Mouse (Mus musculus) megakaryocyte, embryonic 14.5 days (primary cell): ENCODE results near the gene Pld6.

Experiments used
- FLI1 ChIP-seq: IDR thresholded peaks from 2 replicates; pipeline ENCODE4 v1.6.1; 2012; ENCODE audit warnings: low read length, inconsistent platforms, mixed read lengths
- GATA1 ChIP-seq: IDR thresholded peaks from 3 replicates; pipeline ENCODE4 v1.6.1; 2012; ENCODE audit warnings: mixed read lengths, low read length, inconsistent platforms, borderline replicate concordance

DNA sequence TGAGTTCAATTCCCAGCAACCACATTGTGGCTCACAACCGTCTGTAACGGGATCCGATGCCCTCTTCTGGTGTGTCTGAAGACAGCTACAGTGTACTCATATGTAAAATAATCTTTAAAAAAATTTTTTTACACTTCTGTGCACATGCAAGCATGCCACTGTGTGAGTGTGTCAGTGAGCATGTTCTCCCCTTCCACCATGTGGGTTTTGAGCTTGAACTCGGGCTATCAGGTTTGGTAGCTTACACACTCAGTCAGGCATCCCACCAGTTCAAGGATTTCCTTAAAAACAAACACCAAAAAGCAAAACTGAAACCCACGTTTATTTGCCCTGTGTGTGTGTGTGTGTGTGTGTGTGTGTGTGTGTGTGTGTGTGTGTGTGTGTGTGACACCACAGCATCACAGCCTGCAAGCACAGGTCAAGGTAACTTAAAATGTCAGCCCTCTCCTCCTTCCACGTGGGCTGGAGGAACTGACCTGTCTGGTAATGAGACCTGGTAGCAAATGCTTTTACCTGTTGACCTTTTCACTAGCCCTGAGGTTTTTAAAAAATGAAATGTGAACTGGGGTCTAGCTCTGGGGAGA lies 28.1 kb upstream of the Pld6 start:
- TF ChIP-seq GATA1: no peak
- no peak for TF ChIP-seq FLI1
